Mouse (Mus musculus) limb, embryonic 11.5 days (tissue): Measurements from ENCODE around the gene Hsd17b14. TPM values are rescaled to one million over a fixed set of nuclear protein-coding genes. Genes with fewer than 3 reads are reported as not detected.
"Not testable (repeated sequence)": the region's sequence is repeated elsewhere in the genome, so short reads cannot be mapped to it uniquely, and the experiment has no call there.

Experiments used
- ATAC-seq: fragments of 200-750 bp; cut with Nextera tagmentation; 2 replicates; pipeline ENCODE4 v1.8.0; 2017; ENCODE audit warnings: low read depth; ENCODE audit not compliant: insufficient number of reproducible peaks, low FRiP score, low TSS enrichment
- DNase-seq: peaks from one replicate; pipeline ENCODE4 v3.0.0-alpha.2; 2015; ENCODE audit warnings: low spot score
- H3K27ac ChIP-seq: fragments of 300-500 bp; sonication (generic); replicated peaks from 2 replicates; pipeline ENCODE4 v1.5.1; 2014; ENCODE audit warnings: low read depth, mild to moderate bottlenecking, low read length
- H3K27me3 ChIP-seq: fragments of 300-500 bp; sonication (generic); 2 replicates; pipeline ENCODE4 v1.6.1; 2014; ENCODE audit warnings: mild to moderate bottlenecking, low read length, mixed read lengths; ENCODE audit not compliant: control insufficient read depth, insufficient read depth
- H3K36me3 ChIP-seq: fragments of 300-500 bp; sonication (generic); 2 replicates; pipeline ENCODE4 v1.6.1; 2014; ENCODE audit warnings: mild to moderate bottlenecking, low read length, moderate library complexity, mixed read lengths; ENCODE audit not compliant: control insufficient read depth, insufficient read depth
- H3K4me1 ChIP-seq: fragments of 300-500 bp; sonication (generic); 2 replicates; pipeline ENCODE4 v1.6.1; 2014; ENCODE audit warnings: low read length, mixed read lengths; ENCODE audit not compliant: control insufficient read depth, insufficient read depth
- H3K4me2 ChIP-seq: fragments of 300-500 bp; sonication (generic); 2 replicates; pipeline ENCODE4 v1.6.1; 2014; ENCODE audit warnings: low read depth, mild to moderate bottlenecking, moderate library complexity; ENCODE audit not compliant: severe bottlenecking
- H3K4me3 ChIP-seq: fragments of 300-500 bp; sonication (generic); 2 replicates; pipeline ENCODE4 v1.5.1; 2014; ENCODE audit warnings: low read depth, low read length
- H3K9ac ChIP-seq: fragments of 300-500 bp; sonication (generic); 2 replicates; pipeline ENCODE4 v1.6.1; 2014; ENCODE audit warnings: mild to moderate bottlenecking, low read length
- H3K9me3 ChIP-seq: fragments of 300-500 bp; sonication (generic); 2 replicates; pipeline ENCODE4 v1.6.1; 2016; ENCODE audit warnings: low read length; ENCODE audit not compliant: control insufficient read depth
- WGBS: fragments of 180-500 bp; shearing (Covaris S2); extraction: QIAGEN DNeasy Blood & Tissue Kit; methylation state at CpG from one replicate; pipeline ENCODE4 v1.1.7; 2014; 5-methylcytosine and 5-hydroxymethylcytosine counted together
- polyA plus RNA-seq: library from polyadenylated mRNA; unstranded; fragments of >200 nt; fragmentation: Nextera tagmentation; extraction: Ambion mirVana; gene quantifications from 2 replicates; pipeline ENCODE4 v1.2.1, GENCODE M21; 2014

Hsd17b14 gene
- 0.58 and 1.0 TPM in 2 replicates for polyA plus RNA-seq

- Histone ChIP-seq H3K27ac (no peak within 1 kb of the TSS), H3K27me3 (no peaks in the 10 kb centered on the region), H3K4me2 (no peak within 1 kb of the TSS), H3K9ac (no peak within 1 kb of the TSS), H3K9me3 (no peaks in the 10 kb centered on the region), H3K4me3 (no peak within 1 kb of the TSS), H3K4me1 (0 out of 2 replicates have a peak, but pooled peaks cover 3% of the 10 kb centered on the region), H3K36me3 (no peaks in the 10 kb centered on the region)
- ATAC-seq (no peak), DNase-seq (no peak)
- WGBS = 25% methylated on average over 8 of the region's 8 CpGs
These were observed at the start of gene Hsd17b14 for GRCm38 (mm10) chr7:45554744-45555143. Hsd17b14 (plus strand) TSS chr7:45554893.

- H3K27ac ChIP-seq = no peak overlapping the region
- H3K36me3 ChIP-seq = peaks cover 9% of the 10 kb centered on the region
- H3K4me1 ChIP-seq = peaks cover 7% of the 10 kb centered on the region; the same call in 1 of the 2 replicates
- 90% methylated on average over 6 of the region's 6 CpGs for WGBS
- ATAC-seq = no peak
- H3K27me3 ChIP-seq = no peaks in the 10 kb centered on the region
- no peaks in the 10 kb centered on the region for H3K9me3 ChIP-seq
- no peak for DNase-seq
- no peak overlapping the region for H3K4me2 ChIP-seq
- no peak overlapping the region for H3K9ac ChIP-seq
- no peak overlapping the region for H3K4me3 ChIP-seq
These were observed 47.1 kb upstream of the Hsd17b14 start for GRCm38 (mm10) chr7:45507583-45507982.

GRCm38 (mm10) chr7:45508561-45508960 lies 46.1 kb upstream of the Hsd17b14 start:
- DNase-seq (no peak), ATAC-seq (no peak)
- H3K36me3 ChIP-seq = peaks cover 9% of the 10 kb centered on the region
- peaks cover 7% of the 10 kb centered on the region; the same call in 1 of the 2 replicates for H3K4me1 ChIP-seq
- 0 out of 2 replicates have a peak overlapping the region, but pooled peaks have one; percentile 71 for H3K4me3 ChIP-seq
- H3K9me3 ChIP-seq = no peaks in the 10 kb centered on the region
- H3K27me3 ChIP-seq = no peaks in the 10 kb centered on the region
- WGBS = 86% methylated on average over 6 of the region's 6 CpGs
- no peak overlapping the region for H3K27ac ChIP-seq
- peak overlapping the region; percentile 97; the same call in 1 of the 2 replicates for H3K4me2 ChIP-seq
- H3K9ac ChIP-seq = no peak overlapping the region

GRCm38 (mm10) chr7:45509181-45509882 lies 45.4 kb upstream of the Hsd17b14 start:
- Histone ChIP-seq H3K9ac (peak overlapping the region; percentile 81), H3K4me2 (peak overlapping the region; percentile 97), H3K36me3 (peaks cover 9% of the 10 kb centered on the region), H3K4me3 (peak overlapping the region; percentile 71), H3K27ac (no peak overlapping the region), H3K27me3 (no peaks in the 10 kb centered on the region), H3K4me1 (peaks cover 7% of the 10 kb centered on the region; the same call in 1 of the 2 replicates), H3K9me3 (no peaks in the 10 kb centered on the region)
- WGBS = 38% methylated on average over 19 of the region's 19 CpGs
- ATAC-seq (no peak), DNase-seq (no peak)

- peak within 1 kb of the TSS; percentile 81 for H3K9ac ChIP-seq
- DNase-seq = peak; percentile 93
- H3K27ac ChIP-seq = peak within 1 kb of the TSS; percentile 85
- H3K4me3 ChIP-seq = peak within 1 kb of the TSS; percentile 71
- 1% methylated on average over 44 of the region's 44 CpGs for WGBS
- H3K4me2 ChIP-seq = peak within 1 kb of the TSS; percentile 97
- ATAC-seq = peak; percentile 88
- H3K27me3 ChIP-seq = no peaks in the 10 kb centered on the region
- H3K36me3 ChIP-seq = peaks cover 6% of the 10 kb centered on the region; the same call in 1 of the 2 replicates
- no peaks in the 10 kb centered on the region for H3K9me3 ChIP-seq
- peaks cover 7% of the 10 kb centered on the region; the same call in 1 of the 2 replicates for H3K4me1 ChIP-seq
These were observed 44.5 kb upstream of the Hsd17b14 start, which contains the start of gene Nucb1 for GRCm38 (mm10) chr7:45509912-45510787. Nucb1 (minus strand) TSS chr7:45510406.

- H3K27me3 ChIP-seq = no peaks in the 10 kb centered on the region
- H3K4me3 ChIP-seq = no peak overlapping the region
- DNase-seq (no peak), ATAC-seq (no peak)
- 84% methylated on average over 7 of the region's 7 CpGs for WGBS
- H3K4me1 ChIP-seq = peaks cover 2% of the 10 kb centered on the region; the same call in 1 of the 2 replicates
- no peak overlapping the region for H3K4me2 ChIP-seq
- no peaks in the 10 kb centered on the region for H3K9me3 ChIP-seq
- no peaks in the 10 kb centered on the region for H3K36me3 ChIP-seq
- H3K27ac ChIP-seq = no peak overlapping the region
- H3K9ac ChIP-seq = no peak overlapping the region
These were observed 40.3 kb upstream of the Hsd17b14 start for GRCm38 (mm10) chr7:45514411-45514810.

- no peaks in the 10 kb centered on the region for H3K27me3 ChIP-seq
- no peaks in the 10 kb centered on the region for H3K4me1 ChIP-seq
- H3K4me2 ChIP-seq = no peak overlapping the region
- H3K9ac ChIP-seq = no peak overlapping the region
- no peak overlapping the region for H3K4me3 ChIP-seq
- H3K9me3 ChIP-seq = no peaks in the 10 kb centered on the region
- no peak overlapping the region for H3K27ac ChIP-seq
- DNase-seq (peak; percentile 38), ATAC-seq (no peak)
- H3K36me3 ChIP-seq = no peaks in the 10 kb centered on the region
- 24% methylated on average over 16 of the region's 16 CpGs for WGBS
These were observed 39.3 kb upstream of the Hsd17b14 start for GRCm38 (mm10) chr7:45515436-45515835.

GRCm38 (mm10) chr7:45516846-45517245 lies 37.8 kb upstream of the Hsd17b14 start:
- H3K9ac ChIP-seq, DNase-seq, H3K4me3 ChIP-seq, ATAC-seq, H3K36me3 ChIP-seq, H3K4me2 ChIP-seq, H3K4me1 ChIP-seq, H3K27me3 ChIP-seq, H3K9me3 ChIP-seq, H3K27ac ChIP-seq: not testable (repeated sequence)
- WGBS = 76% methylated on average over 5 of the region's 5 CpGs
